Mouse (Mus musculus): ENCODE data around the gene Gm12216. TPM values are rescaled to one million over a fixed set of nuclear protein-coding genes. Genes with fewer than 3 reads are reported as not detected.

Gene Gm12216
- polyA plus RNA-seq, 1 experiment from 2014 or later, result 0.65 TPM

- Histone ChIP-seq H3K27ac (no peak overlapping the region), H3K4me2 (no peak overlapping the region), H3K9ac (replicated peaks) (no peak overlapping the region), H3K4me3 (replicated peaks) (no peak overlapping the region), H3K27me3 (no peaks in the 10 kb centered on the region), H3K4me1 (replicated peaks) (0 out of 2 replicates have a peak, but pooled peaks cover 7% of the 10 kb centered on the region), H3K9me3 (no peaks in the 10 kb centered on the region), H3K36me3 (no peaks in the 10 kb centered on the region)
- no peak for ATAC-seq (ENCODE audit: insufficient number of reproducible peaks, insufficient read depth, low FRiP score, low TSS enrichment, low read depth)
- 85% methylated on average over 6 of the region's 6 CpGs for WGBS
Measured at GRCm38 (mm10) chr11:53803494-53803893, 55.6 kb downstream of the Gm12216 start.

DNA sequence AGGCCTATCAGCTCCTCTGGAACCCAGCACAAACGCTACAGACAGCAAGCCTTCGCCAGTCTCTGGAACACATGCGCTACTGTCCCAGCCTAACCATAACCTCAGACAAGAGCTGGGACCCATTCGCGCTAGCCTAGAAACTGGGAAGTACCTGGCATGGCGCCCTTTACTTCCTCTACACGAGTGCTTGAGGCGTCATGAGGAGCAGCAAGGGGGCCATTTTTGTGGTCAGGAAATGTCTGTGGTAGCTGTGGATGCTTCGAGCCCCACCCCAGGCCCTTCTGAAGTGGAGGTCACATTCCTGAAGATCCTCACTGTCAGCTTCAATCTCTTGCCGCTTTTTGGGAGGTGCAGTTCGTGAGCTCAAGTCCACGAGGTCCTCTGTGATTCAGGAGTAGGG is 56.0 kb downstream of the Gm12216 start:
- no peaks in the 10 kb centered on the region for H3K27me3 ChIP-seq
- WGBS, result 85% methylated on average over 12 of the region's 12 CpGs
- H3K4me1 ChIP-seq (replicated peaks), result 0 out of 2 replicates have a peak, but pooled peaks cover 7% of the 10 kb centered on the region
- no peak for ATAC-seq (ENCODE audit: insufficient number of reproducible peaks, insufficient read depth, low FRiP score, low TSS enrichment, low read depth)
- H3K36me3 ChIP-seq, result no peaks in the 10 kb centered on the region
- no peaks in the 10 kb centered on the region for H3K9me3 ChIP-seq
- H3K9ac ChIP-seq (replicated peaks), result no peak overlapping the region
- H3K4me2 ChIP-seq, result no peak overlapping the region
- H3K4me3 ChIP-seq (replicated peaks), result no peak overlapping the region
- no peak overlapping the region for H3K27ac ChIP-seq

DNA sequence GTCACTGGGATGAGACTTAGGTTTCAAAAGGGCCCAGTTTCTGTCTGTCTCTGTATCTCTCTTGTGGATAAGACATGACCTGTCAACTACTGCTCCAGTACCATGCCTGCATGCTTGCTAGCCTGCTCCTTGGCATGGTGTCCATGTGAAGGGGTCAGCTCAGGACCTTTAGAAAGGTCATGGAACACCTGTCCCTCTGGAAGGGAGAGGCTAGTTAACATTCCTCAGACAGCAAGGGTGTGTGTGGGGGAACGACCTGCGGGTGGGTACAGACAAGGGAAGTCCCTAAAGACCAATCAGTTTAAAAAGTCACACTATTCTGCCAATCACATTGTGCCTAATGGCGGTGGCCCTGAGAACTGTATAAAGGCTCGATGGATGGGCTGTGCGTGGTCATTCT is 58.1 kb downstream of the Gm12216 start:
- no peak for ATAC-seq (ENCODE audit: insufficient number of reproducible peaks, insufficient read depth, low FRiP score, low TSS enrichment, low read depth)
- 81% methylated on average over 5 of the region's 5 CpGs for WGBS

DNA sequence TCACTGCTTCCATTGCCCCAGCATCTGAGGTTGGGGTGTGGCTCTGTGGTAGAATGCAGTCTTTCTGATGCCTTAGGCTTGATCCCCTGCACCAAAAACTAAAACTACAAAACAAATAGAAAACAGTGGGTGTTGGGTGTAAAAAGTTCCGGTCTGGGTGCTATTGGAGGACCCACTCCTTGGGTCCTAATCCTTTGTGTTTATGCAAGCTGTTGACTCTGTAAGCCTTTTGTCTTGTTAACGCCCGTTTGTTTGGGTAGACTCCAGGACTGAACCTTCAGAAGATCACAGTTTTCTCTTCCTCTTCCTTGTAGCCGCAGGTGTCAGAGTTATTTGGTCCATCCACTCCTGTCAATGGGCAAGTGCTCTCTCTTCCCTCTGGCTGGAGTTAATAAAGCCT is 59.0 kb downstream of the Gm12216 start:
- Histone ChIP-seq H3K4me3 (replicated peaks) (no peak overlapping the region), H3K27me3 (no peaks in the 10 kb centered on the region), H3K36me3 (no peaks in the 10 kb centered on the region), H3K9ac (replicated peaks) (no peak overlapping the region), H3K27ac (no peak overlapping the region), H3K9me3 (no peaks in the 10 kb centered on the region), H3K4me2 (no peak overlapping the region), H3K4me1 (replicated peaks) (peaks cover 15% of the 10 kb centered on the region; the same call in 1 of the 2 replicates)
- 57% methylated on average over 4 of the region's 4 CpGs for WGBS
- no peak for ATAC-seq (ENCODE audit: insufficient number of reproducible peaks, insufficient read depth, low FRiP score, low TSS enrichment, low read depth)

More for the DNA sequence above, 58.1 kb downstream of the Gm12216 start:
- H3K9ac ChIP-seq (replicated peaks), result no peak overlapping the region
- H3K36me3 ChIP-seq, result no peaks in the 10 kb centered on the region
- no peak overlapping the region for H3K4me2 ChIP-seq
- no peaks in the 10 kb centered on the region for H3K27me3 ChIP-seq
- H3K4me3 ChIP-seq (replicated peaks), result no peak overlapping the region
- H3K4me1 ChIP-seq (replicated peaks), result peaks cover 10% of the 10 kb centered on the region; the same call in 1 of the 2 replicates
- H3K9me3 ChIP-seq, result no peaks in the 10 kb centered on the region
- H3K27ac ChIP-seq, result no peak overlapping the region

GRCm38 (mm10) chr11:53798041-53798711 is 60.9 kb downstream of the Gm12216 start:
- no peak for ATAC-seq (ENCODE audit: insufficient number of reproducible peaks, insufficient read depth, low FRiP score, low TSS enrichment, low read depth)
- Histone ChIP-seq H3K9ac (replicated peaks) (no peak overlapping the region), H3K9me3 (no peaks in the 10 kb centered on the region), H3K4me1 (replicated peaks) (peaks cover 13% of the 10 kb centered on the region; the same call in 1 of the 2 replicates), H3K4me2 (no peak overlapping the region), H3K36me3 (no peaks in the 10 kb centered on the region), H3K4me3 (replicated peaks) (no peak overlapping the region), H3K27ac (no peak overlapping the region), H3K27me3 (no peaks in the 10 kb centered on the region)
- WGBS, result 92% methylated on average over 10 of the region's 10 CpGs

DNA sequence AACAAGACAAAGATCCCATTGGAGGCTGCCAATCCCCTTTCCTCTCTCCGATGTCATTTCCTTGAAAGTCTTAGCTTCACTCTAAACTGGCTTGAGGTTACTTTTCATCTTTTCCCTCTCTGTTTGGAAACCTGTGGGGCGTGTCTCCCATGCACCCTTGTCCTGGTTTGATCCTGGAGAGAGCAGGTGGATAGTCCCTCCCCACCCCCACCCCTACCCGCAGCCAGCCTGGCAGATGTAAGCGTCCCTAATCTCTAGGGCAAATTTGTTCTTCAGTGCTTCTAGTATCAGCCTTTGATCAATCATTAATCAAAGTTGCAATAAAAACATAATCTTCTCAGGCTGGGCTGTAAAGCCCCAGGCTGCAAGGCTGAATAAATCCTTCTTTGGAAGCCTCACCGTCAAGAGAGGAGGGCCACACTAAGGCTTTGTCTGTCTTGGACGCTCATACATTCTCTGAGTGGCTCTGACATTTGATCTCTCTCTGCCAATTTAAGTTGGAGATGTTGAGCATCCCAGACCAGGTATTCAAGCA is 61.6 kb downstream of the Gm12216 start:
- Histone ChIP-seq H3K4me3 (replicated peaks) (no peak overlapping the region), H3K36me3 (no peaks in the 10 kb centered on the region), H3K9me3 (no peaks in the 10 kb centered on the region), H3K27me3 (no peaks in the 10 kb centered on the region), H3K27ac (no peak overlapping the region), H3K4me1 (replicated peaks) (peaks cover 13% of the 10 kb centered on the region; the same call in 1 of the 2 replicates), H3K9ac (replicated peaks) (no peak overlapping the region), H3K4me2 (no peak overlapping the region)
- 52% methylated on average over 6 of the region's 6 CpGs for WGBS
- ATAC-seq (ENCODE audit: insufficient number of reproducible peaks, insufficient read depth, low FRiP score, low TSS enrichment, low read depth), result no peak

GRCm38 (mm10) chr11:53796409-53797151 is 62.5 kb downstream of the Gm12216 start:
- Histone ChIP-seq H3K27ac (no peak overlapping the region), H3K9ac (replicated peaks) (no peak overlapping the region), H3K27me3 (no peaks in the 10 kb centered on the region), H3K36me3 (no peaks in the 10 kb centered on the region), H3K4me1 (replicated peaks) (peaks cover 13% of the 10 kb centered on the region; the same call in 1 of the 2 replicates), H3K4me2 (no peak overlapping the region), H3K4me3 (replicated peaks) (no peak overlapping the region), H3K9me3 (no peaks in the 10 kb centered on the region)
- 63% methylated on average over 12 of the region's 12 CpGs for WGBS
- no peak for ATAC-seq (ENCODE audit: insufficient number of reproducible peaks, insufficient read depth, low FRiP score, low TSS enrichment, low read depth)

DNA sequence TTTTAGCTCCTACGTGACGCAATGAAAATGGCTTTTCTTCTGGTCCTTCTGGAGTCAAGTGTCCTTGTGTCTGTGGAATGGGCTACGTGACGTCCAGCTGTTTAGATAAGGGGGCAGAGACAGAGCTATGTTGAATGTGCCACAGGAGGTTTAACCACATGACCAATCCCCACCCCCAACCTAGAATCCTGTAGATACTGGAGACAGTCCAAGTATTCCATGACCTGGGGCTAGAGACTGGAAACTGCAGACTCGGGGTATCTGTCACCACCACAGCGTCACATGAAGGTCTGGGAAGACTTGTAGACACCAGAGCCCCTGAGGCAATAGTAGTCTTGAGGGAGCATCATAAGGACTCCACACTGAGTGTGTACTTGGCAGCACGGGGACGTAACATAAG is 63.2 kb downstream of the Gm12216 start:
- no peak for ATAC-seq (ENCODE audit: insufficient number of reproducible peaks, insufficient read depth, low FRiP score, low TSS enrichment, low read depth)
- peaks cover 13% of the 10 kb centered on the region; the same call in 1 of the 2 replicates for H3K4me1 ChIP-seq (replicated peaks)
- H3K4me2 ChIP-seq, result no peak overlapping the region
- no peaks in the 10 kb centered on the region for H3K27me3 ChIP-seq
- H3K36me3 ChIP-seq, result no peaks in the 10 kb centered on the region
- H3K9me3 ChIP-seq, result no peaks in the 10 kb centered on the region
- 0 out of 2 replicates have a peak overlapping the region, but pooled peaks have one; percentile 19 for H3K27ac ChIP-seq
- H3K9ac ChIP-seq (replicated peaks), result no peak overlapping the region
- WGBS, result 74% methylated on average over 8 of the region's 8 CpGs
- H3K4me3 ChIP-seq (replicated peaks), result no peak overlapping the region

DNA sequence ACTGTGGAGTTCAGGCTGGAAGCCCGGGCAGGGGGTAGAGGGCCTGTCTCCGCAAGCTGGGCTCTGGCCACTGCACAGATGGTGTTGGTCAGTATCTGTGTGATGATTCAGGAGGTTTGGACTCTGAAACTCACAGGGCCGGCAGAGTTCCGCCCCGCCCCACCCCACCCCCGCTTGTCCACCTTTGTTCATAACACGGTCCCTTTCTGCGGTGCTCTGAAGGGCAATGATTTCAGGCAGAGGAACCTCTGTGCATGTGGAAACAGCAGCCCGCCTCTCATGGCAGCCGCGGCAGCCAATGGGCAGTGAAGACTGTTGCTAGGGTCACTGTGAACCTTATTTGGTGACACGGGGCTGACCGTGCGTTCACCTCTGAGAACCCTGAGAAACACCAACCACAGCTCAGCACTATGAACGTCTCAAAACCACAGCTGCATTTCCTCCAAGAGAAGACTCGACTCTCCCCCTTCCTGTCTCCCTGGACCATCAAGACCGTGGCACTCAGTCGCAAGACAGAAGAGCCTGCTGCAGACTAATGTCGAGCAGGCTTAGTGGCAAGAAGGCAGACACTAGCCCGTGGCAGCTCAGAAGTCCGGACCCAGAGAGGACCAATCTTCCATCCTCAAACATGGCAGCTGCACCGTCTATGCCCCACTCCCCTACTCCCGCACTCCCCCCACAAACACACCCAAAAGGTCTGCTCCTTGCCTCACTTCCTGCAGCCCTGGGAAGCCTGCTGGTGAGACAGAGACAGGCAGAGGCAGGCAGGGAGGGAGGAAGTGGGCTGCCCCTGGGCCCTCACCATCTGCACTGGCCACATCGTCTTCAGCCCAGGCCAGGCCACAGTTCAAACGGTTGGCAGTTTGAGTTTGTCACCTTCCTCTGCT is 64.1 kb downstream of the Gm12216 start:
- H3K9ac ChIP-seq (replicated peaks), result no peak overlapping the region

GRCm38 (mm10) chr11:53794015-53794414 is 65.0 kb downstream of the Gm12216 start:
- no peaks in the 10 kb centered on the region for H3K36me3 ChIP-seq
- H3K27me3 ChIP-seq, result no peaks in the 10 kb centered on the region
- peaks cover 15% of the 10 kb centered on the region; the same call in 1 of the 2 replicates for H3K4me1 ChIP-seq (replicated peaks)
- no peak overlapping the region for H3K4me3 ChIP-seq (replicated peaks)
- H3K9ac ChIP-seq (replicated peaks), result no peak overlapping the region
- 0 out of 2 replicates have a peak, but pooled peaks cover 5% of the 10 kb centered on the region for H3K9me3 ChIP-seq
- WGBS, result 76% methylated on average over 3 of the region's 3 CpGs
- no peak overlapping the region for H3K27ac ChIP-seq
- no peak for ATAC-seq (ENCODE audit: insufficient number of reproducible peaks, insufficient read depth, low FRiP score, low TSS enrichment, low read depth)
- no peak overlapping the region for H3K4me2 ChIP-seq

More for the DNA sequence above, 64.1 kb downstream of the Gm12216 start:
- WGBS, result 66% methylated on average over 25 of the region's 25 CpGs
- no peaks in the 10 kb centered on the region for H3K27me3 ChIP-seq
- 0 out of 2 replicates have a peak, but pooled peaks cover 5% of the 10 kb centered on the region for H3K9me3 ChIP-seq
- H3K27ac ChIP-seq, result 0 out of 2 replicates have a peak overlapping the region, but pooled peaks have one; percentile 17
- peaks cover 13% of the 10 kb centered on the region; the same call in 1 of the 2 replicates for H3K4me1 ChIP-seq (replicated peaks)
- no peak overlapping the region for H3K4me3 ChIP-seq (replicated peaks)
- H3K4me2 ChIP-seq, result no peak overlapping the region
- ATAC-seq (ENCODE audit: insufficient number of reproducible peaks, insufficient read depth, low FRiP score, low TSS enrichment, low read depth), result no peak
- no peaks in the 10 kb centered on the region for H3K36me3 ChIP-seq

All from limb, embryonic 12.5 days (tissue).